Mouse (Mus musculus): ENCODE data around the gene Crbn. TPM values are rescaled to one million over a fixed set of nuclear protein-coding genes. Genes with fewer than 3 reads are reported as not detected.
A peak's percentile ranks its signal among the peaks of the same experiment; 100 is the strongest.

The Crbn gene
- polyA plus RNA-seq, 1 experiment from 2014 or later, result 19.6 TPM

DNA sequence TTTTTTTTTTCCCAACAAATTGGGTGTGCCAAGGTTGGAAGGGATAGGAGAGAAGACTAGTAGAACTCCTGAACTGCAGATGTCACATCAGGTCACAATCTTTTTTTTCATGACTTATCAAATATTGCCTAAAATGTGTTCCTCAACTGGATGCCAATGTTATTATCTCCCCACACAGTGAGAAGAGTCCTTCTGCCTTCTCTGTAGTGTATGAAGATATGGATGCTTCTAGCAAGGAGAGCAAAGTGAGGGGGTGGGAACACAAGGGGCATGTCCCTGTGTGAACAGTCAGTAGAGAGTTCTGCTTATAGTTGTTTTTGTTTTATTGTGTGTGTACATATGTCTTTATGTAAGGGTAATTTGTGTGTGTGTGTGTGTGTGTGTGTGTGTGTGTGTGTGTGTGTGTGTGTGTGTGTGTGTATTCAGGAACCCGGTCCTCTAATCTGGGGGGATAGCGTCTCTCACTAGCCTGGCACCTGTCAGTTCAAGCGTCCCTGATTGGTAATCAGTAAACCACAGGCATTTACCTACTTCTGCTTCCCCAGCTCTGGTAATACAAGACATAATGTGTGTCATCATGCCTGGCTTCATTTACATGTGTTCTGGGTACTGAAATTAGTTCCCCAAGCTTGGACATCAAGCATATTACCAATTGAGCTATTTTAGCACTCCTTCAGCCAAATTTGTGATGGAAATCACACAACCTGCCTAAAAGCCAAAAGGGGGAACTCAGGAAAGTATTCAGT, 39.2 kb downstream of the Crbn start:
- WGBS (ENCODE audit: insufficient replicate concordance), result 45% methylated on average over 3 of the region's 3 CpGs
- Histone ChIP-seq H3K4me3 (ENCODE audit: low read depth, low read length) (no peak overlapping the region), H3K4me1 (ENCODE audit: insufficient read depth) (no peaks in the 10 kb centered on the region), H3K27me3 (ENCODE audit: insufficient read depth, low read length) (0 out of 2 replicates have a peak, but pooled peaks cover 3% of the 10 kb centered on the region), H3K9me3 (ENCODE audit: low read length) (no peaks in the 10 kb centered on the region), H3K9ac (replicated peaks) (no peak overlapping the region), H3K4me2 (ENCODE audit: low read depth, low read length) (no peak overlapping the region), H3K27ac (ENCODE audit: low read depth) (no peak overlapping the region), H3K36me3 (replicated peaks; ENCODE audit: insufficient read depth, low read length) (no peaks in the 10 kb centered on the region)
- TF ChIP-seq EP300 (IDR thresholded peaks at IDR 0.05; ENCODE audit: low read depth), result no peak
- no peak for TF ChIP-seq CTCF (IDR thresholded peaks at IDR 0.05; ENCODE audit: low read depth)
- ATAC-seq (no peak), DNase-seq (no peak)

DNA sequence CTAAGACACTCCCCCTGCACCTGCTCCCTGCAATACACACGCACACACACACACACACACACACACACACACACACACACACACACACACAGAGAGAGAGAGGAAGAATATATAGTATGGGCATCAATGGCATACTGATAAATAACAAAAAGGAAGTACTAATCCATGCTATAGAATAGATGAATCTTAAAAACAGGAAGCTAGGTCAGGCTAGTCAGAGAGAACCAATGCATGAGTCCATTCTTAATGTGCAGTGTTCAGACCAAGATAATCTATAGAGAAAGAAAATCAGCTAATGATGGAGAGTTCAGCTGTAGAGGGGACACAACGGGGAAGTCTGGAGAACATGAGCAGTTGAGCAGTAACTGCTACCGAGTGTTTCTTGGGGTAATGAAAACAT, 41.6 kb downstream of the Crbn start:
- no peak for DNase-seq
- TF ChIP-seq CTCF (IDR thresholded peaks at IDR 0.05; ENCODE audit: low read depth) (no peak), EP300 (IDR thresholded peaks at IDR 0.05; ENCODE audit: low read depth) (no peak)
- Histone ChIP-seq H3K4me1 (ENCODE audit: insufficient read depth) (no peaks in the 10 kb centered on the region), H3K4me2 (ENCODE audit: low read depth, low read length) (no peak overlapping the region), H3K9me3 (ENCODE audit: low read length) (no peaks in the 10 kb centered on the region), H3K4me3 (ENCODE audit: low read depth, low read length) (no peak overlapping the region), H3K27ac (ENCODE audit: low read depth) (no peak overlapping the region), H3K9ac (replicated peaks) (no peak overlapping the region), H3K36me3 (replicated peaks; ENCODE audit: insufficient read depth, low read length) (no peaks in the 10 kb centered on the region), H3K27me3 (ENCODE audit: insufficient read depth, low read length) (no peaks in the 10 kb centered on the region)
- ATAC-seq, result no peak
- WGBS (ENCODE audit: insufficient replicate concordance), result 49% methylated on average over 3 of the region's 3 CpGs

DNA sequence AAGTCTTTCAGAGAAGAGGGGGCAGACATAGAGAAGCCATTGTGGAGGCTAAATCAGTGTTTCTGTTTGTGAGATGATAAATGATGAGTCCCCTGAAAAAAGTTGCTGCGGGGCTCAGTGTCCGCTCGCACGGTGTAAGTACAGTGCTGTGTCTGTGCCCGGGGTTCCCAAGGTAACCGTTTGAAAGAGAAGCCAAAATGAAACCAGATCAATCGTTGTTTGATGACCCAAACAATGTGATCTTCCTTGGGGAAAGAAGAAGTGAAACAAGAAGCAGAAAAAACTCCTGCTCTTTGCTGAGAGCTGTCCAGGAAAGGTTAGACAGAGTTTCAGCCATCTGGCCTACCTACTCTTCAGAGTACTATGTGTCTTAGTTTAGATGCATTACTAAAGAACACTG, 49.6 kb downstream of the Crbn start:
- Histone ChIP-seq H3K9ac (replicated peaks) (no peak overlapping the region), H3K27me3 (ENCODE audit: insufficient read depth, low read length) (no peaks in the 10 kb centered on the region), H3K9me3 (ENCODE audit: low read length) (no peaks in the 10 kb centered on the region), H3K27ac (ENCODE audit: low read depth) (0 out of 2 replicates have a peak overlapping the region, but pooled peaks have one; percentile 22), H3K36me3 (replicated peaks; ENCODE audit: insufficient read depth, low read length) (no peaks in the 10 kb centered on the region), H3K4me3 (ENCODE audit: low read depth, low read length) (no peak overlapping the region), H3K4me1 (ENCODE audit: insufficient read depth) (no peaks in the 10 kb centered on the region), H3K4me2 (ENCODE audit: low read depth, low read length) (no peak overlapping the region; the same call in 1 of the 2 replicates)
- TF ChIP-seq CTCF (IDR thresholded peaks at IDR 0.05; ENCODE audit: low read depth) (no peak), EP300 (IDR thresholded peaks at IDR 0.05; ENCODE audit: low read depth) (no peak)
- no peak for DNase-seq
- WGBS (ENCODE audit: insufficient replicate concordance), result 61% methylated on average over 7 of the region's 7 CpGs
- ATAC-seq, result no peak

DNA sequence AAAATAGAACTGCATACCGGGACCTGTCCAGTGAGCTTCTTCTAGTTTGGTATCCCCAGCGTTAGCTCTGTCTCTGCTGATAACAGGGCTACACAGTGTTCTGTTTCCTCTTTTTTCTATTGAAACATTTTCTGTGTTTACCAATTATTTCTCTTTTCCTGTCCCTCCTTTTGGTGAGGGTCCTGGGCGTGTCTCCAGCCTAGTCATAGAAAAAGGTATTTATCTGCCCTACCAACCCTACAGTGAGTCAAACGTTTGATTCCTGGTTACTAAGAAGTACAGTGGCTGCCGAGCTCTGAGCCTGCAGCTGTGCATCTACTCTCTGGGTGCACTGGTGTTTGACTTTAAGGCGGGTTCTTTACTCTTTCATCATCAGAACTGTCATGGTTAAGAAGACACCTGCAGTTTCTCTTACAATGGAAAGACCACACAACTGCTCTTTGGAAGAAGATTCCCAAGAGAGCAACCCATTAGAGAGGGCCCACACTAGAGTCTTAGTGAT, 50.9 kb downstream of the Crbn start, which contains the start of gene Il5ra:
Gene Il5ra, minus strand, starts transcription at position 151 of the 502 bp plus-strand sequence.
- DNase-seq, result no peak

DNA sequence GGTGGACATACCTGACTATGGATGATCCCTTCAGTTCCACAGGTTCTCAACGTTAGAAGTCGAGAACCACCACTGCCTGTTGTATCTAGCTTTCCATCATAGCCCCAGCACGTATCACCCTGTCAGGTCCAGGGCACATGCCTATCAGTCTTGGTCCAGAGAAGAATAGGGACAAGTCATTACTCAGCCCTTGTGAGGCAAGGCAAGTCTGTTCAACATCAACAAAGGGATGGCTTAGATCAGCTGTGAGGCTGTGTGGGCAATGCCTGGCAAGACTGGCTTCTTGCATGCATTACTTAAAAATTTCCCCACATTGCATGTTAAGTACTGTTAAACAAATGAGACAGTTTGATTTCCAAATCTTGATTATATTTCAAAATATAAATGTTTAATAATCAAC, 52.1 kb downstream of the Crbn start:
- Histone ChIP-seq H3K4me3 (ENCODE audit: low read depth, low read length) (no peak overlapping the region), H3K36me3 (replicated peaks; ENCODE audit: insufficient read depth, low read length) (no peaks in the 10 kb centered on the region), H3K27ac (ENCODE audit: low read depth) (no peak overlapping the region), H3K4me2 (ENCODE audit: low read depth, low read length) (no peak overlapping the region), H3K4me1 (ENCODE audit: insufficient read depth) (no peaks in the 10 kb centered on the region), H3K27me3 (ENCODE audit: insufficient read depth, low read length) (no peaks in the 10 kb centered on the region), H3K9ac (replicated peaks) (no peak overlapping the region), H3K9me3 (ENCODE audit: low read length) (no peaks in the 10 kb centered on the region)
- no peak for TF ChIP-seq EP300 (IDR thresholded peaks at IDR 0.05; ENCODE audit: low read depth)
- no peak for TF ChIP-seq CTCF (IDR thresholded peaks at IDR 0.05; ENCODE audit: low read depth)
- no peak for DNase-seq
- no peak for ATAC-seq
- 68% methylated on average over 3 of the region's 3 CpGs for WGBS (ENCODE audit: insufficient replicate concordance)

More for the DNA sequence above, 50.9 kb downstream of the Crbn start, which contains the start of gene Il5ra:
- no peak for TF ChIP-seq EP300 (IDR thresholded peaks at IDR 0.05; ENCODE audit: low read depth)
- no peak for TF ChIP-seq CTCF (IDR thresholded peaks at IDR 0.05; ENCODE audit: low read depth)
- H3K27me3 ChIP-seq (ENCODE audit: insufficient read depth, low read length), result no peaks in the 10 kb centered on the region
- no peaks in the 10 kb centered on the region for H3K36me3 ChIP-seq (replicated peaks; ENCODE audit: insufficient read depth, low read length)
- H3K9ac ChIP-seq (replicated peaks), result no peak within 1 kb of the TSS
- ATAC-seq, result peak; percentile 55
- no peak within 1 kb of the TSS; the same call in 1 of the 2 replicates for H3K4me2 ChIP-seq (ENCODE audit: low read depth, low read length)
- no peaks in the 10 kb centered on the region for H3K4me1 ChIP-seq (ENCODE audit: insufficient read depth)
- no peak within 1 kb of the TSS for H3K4me3 ChIP-seq (ENCODE audit: low read depth, low read length)
- 24% methylated on average over 6 of the region's 6 CpGs for WGBS (ENCODE audit: insufficient replicate concordance)
- no peak within 1 kb of the TSS; the same call in 1 of the 2 replicates for H3K27ac ChIP-seq (ENCODE audit: low read depth)
- no peaks in the 10 kb centered on the region for H3K9me3 ChIP-seq (ENCODE audit: low read length)

DNA sequence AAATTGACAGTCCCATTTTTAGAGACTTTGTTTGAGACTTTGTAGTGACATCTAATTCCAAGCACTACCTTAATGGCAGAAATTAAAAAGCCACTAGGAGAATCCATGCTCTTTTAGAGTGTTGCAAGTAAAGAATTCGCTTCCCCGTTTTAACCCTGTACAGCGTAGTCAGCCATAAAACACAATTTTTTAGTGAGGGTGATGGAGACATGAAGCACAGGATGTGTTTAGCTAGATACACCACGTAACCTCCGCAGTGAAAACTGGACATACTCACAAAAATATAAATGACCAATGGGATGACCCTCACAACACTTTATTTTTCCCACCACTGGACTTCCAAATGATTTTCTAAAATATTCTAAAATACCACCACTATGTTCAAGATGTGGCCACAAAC, 52.6 kb downstream of the Crbn start:
- 73% methylated on average over 5 of the region's 5 CpGs for WGBS (ENCODE audit: insufficient replicate concordance)

More for the DNA sequence above, 52.6 kb downstream of the Crbn start:
- DNase-seq, result no peak
- Histone ChIP-seq H3K9me3 (ENCODE audit: low read length) (no peaks in the 10 kb centered on the region), H3K27me3 (ENCODE audit: insufficient read depth, low read length) (no peaks in the 10 kb centered on the region), H3K4me2 (ENCODE audit: low read depth, low read length) (no peak overlapping the region), H3K36me3 (replicated peaks; ENCODE audit: insufficient read depth, low read length) (no peaks in the 10 kb centered on the region), H3K27ac (ENCODE audit: low read depth) (no peak overlapping the region), H3K9ac (replicated peaks) (no peak overlapping the region), H3K4me1 (ENCODE audit: insufficient read depth) (no peaks in the 10 kb centered on the region), H3K4me3 (ENCODE audit: low read depth, low read length) (no peak overlapping the region)
- TF ChIP-seq EP300 (IDR thresholded peaks at IDR 0.05; ENCODE audit: low read depth) (no peak), CTCF (IDR thresholded peaks at IDR 0.05; ENCODE audit: low read depth) (no peak)
- ATAC-seq, result no peak
